Mouse (Mus musculus) spleen, postnatal 0 days (tissue): ENCODE data around the gene Nr0b1. TPM values are rescaled to one million over a fixed set of nuclear protein-coding genes. Genes with fewer than 3 reads are reported as not detected.

Experiments used
- polyA plus RNA-seq: library from polyadenylated mRNA; unstranded; fragments of >200 nt; fragmentation: Nextera tagmentation; extraction: Ambion mirVana; gene quantifications from 2 replicates; pipeline ENCODE4 v1.2.1, GENCODE M21; 2015

Nr0b1 gene
- 0.07 and 0.08 TPM in 2 replicates for polyA plus RNA-seq

DNA sequence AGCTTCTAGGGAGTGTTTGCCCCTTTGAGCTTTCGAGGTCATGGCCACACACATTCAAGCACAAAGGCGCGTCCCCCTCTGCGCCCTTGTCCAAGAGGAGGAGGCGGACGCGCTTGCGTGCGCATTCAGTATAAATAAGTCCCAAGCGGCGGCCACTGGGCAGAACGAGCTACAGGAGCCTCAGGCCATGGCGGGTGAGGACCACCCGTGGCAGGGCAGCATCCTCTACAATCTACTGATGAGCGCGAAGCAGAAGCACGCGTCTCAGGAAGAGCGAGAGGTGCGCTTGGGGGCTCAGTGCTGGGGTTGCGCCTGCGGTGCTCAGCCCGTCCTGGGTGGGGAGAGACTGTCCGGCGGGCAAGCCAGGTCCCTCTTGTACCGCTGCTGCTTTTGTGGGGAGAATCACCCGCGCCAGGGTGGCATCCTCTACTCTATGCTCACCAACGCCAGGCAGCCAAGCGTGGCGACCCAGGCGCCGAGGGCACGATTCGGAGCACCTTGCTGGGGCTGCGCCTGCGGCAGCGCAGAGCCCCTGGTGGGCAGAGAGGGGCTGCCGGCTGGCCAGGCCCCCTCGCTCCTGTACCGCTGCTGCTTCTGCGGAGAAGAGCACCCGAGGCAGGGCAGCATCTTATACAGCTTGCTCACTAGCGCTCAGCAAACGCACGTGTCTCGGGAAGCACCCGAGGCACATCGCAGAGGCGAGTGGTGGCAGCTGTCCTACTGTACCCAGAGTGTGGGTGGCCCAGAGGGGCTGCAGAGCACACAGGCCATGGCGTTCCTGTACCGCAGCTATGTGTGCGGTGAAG lies at the start of gene Nr0b1:
Gene Nr0b1 (plus strand): TSS at position 151 of the 806 bp plus-strand sequence.

Other genes starting within 250 kb of the Nr0b1 start
- not detected in 2 replicates for gene Samt3, start 147.6 kb upstream of the Nr0b1 start, polyA plus RNA-seq
- gene Mageb4, start 113.3 kb downstream of the Nr0b1 start, polyA plus RNA-seq = not detected in 2 replicates